Mouse (Mus musculus) testis, adult 2 months (tissue): ENCODE measurements at regions not wholly inside any gene's neighbourhood (a gene's known extent, or its start where the extent isn't known, plus 50 kb on each side); places are given as distances from the start of the nearest gene placed in this dataset.

ENCODE experiments used
- CTCF ChIP-seq: fragments of 200-500 bp; IDR thresholded peaks from 2 replicates; pipeline ENCODE4 v1.5.1; 2012; ENCODE audit warnings: low read depth, mild to moderate bottlenecking, inconsistent platforms, low read length, moderate library complexity; ENCODE audit not compliant: control insufficient read depth, insufficient read depth, insufficient replicate concordance
- POLR2A ChIP-seq: fragments of 200-500 bp; IDR thresholded peaks from 2 replicates; pipeline ENCODE4 v1.6.1; 2012; ENCODE audit warnings: low read depth, mild to moderate bottlenecking, inconsistent platforms, low read length, moderate library complexity; ENCODE audit not compliant: control insufficient read depth

GRCm38 (mm10) chr11:26996292-26997099 lies 402.7 kb upstream of the Vrk2 start:
- TF ChIP-seq CTCF, result no peak
- no peak for TF ChIP-seq POLR2A
